Mouse (Mus musculus): ENCODE measurements around the gene Map3k19.
A peak's percentile ranks its signal among the peaks of the same experiment; 100 is the strongest.

Gene Map3k19

GRCm38 (mm10) chr1:127796752-127797151, 58.1 kb downstream of the Map3k19 start:
- DNase-seq (ENCODE audit: low spot score) = no peak

- no peak for DNase-seq (ENCODE audit: low spot score)
Measured at GRCm38 (mm10) chr1:127796341-127796740, 58.5 kb downstream of the Map3k19 start.

GRCm38 (mm10) chr1:127795087-127795769, 59.6 kb downstream of the Map3k19 start:
- DNase-seq (ENCODE audit: low spot score) = no peak

GRCm38 (mm10) chr1:127793459-127793858, 61.4 kb downstream of the Map3k19 start:
- DNase-seq (ENCODE audit: low spot score) = no peak

GRCm38 (mm10) chr1:127788943-127789342, 65.9 kb downstream of the Map3k19 start:
- DNase-seq (ENCODE audit: low spot score) = no peak

- no peak for DNase-seq (ENCODE audit: low spot score)
Measured at GRCm38 (mm10) chr1:127785882-127786281, 68.9 kb downstream of the Map3k19 start.

- DNase-seq (ENCODE audit: low spot score) = no peak
Measured at GRCm38 (mm10) chr1:127783862-127784261, 71.0 kb downstream of the Map3k19 start.

GRCm38 (mm10) chr1:127780849-127781248, 74.0 kb downstream of the Map3k19 start:
- no peak for DNase-seq (ENCODE audit: low spot score)

GRCm38 (mm10) chr1:127780142-127780541, 74.7 kb downstream of the Map3k19 start:
- DNase-seq (ENCODE audit: low spot score) = no peak

GRCm38 (mm10) chr1:127778611-127779010, 76.2 kb downstream of the Map3k19 start:
- no peak for DNase-seq (ENCODE audit: low spot score)

- no peak for DNase-seq (ENCODE audit: low spot score)
Measured at GRCm38 (mm10) chr1:127776246-127776645, 78.6 kb downstream of the Map3k19 start.

- DNase-seq (ENCODE audit: low spot score) = no peak
Measured at GRCm38 (mm10) chr1:127775206-127775720, 79.6 kb downstream of the Map3k19 start.

GRCm38 (mm10) chr1:127774501-127774880, 80.3 kb downstream of the Map3k19 start:
- peak; percentile 36 for DNase-seq (ENCODE audit: low spot score)

- DNase-seq (ENCODE audit: low spot score) = peak; percentile 99
Measured at GRCm38 (mm10) chr1:127773803-127774500, 80.9 kb downstream of the Map3k19 start, which contains the start of gene Ccnt2. TSS of gene Ccnt2 (plus strand) at chr1:127774164.

- DNase-seq (ENCODE audit: low spot score) = no peak
Measured at GRCm38 (mm10) chr1:127773198-127773802, 81.5 kb downstream of the Map3k19 start.

GRCm38 (mm10) chr1:127766741-127767140, 88.1 kb downstream of the Map3k19 start:
- DNase-seq (ENCODE audit: low spot score) = no peak

GRCm38 (mm10) chr1:127765468-127765867, 89.4 kb downstream of the Map3k19 start:
- DNase-seq (ENCODE audit: low spot score) = no peak
